Mouse (Mus musculus) small intestine, adult 2 months (tissue): ENCODE measurements at regions not wholly inside any gene's neighbourhood (a gene's known extent, or its start where the extent isn't known, plus 50 kb on each side); places are given as distances from the start of the nearest gene placed in this dataset.

Experiments
- CTCF ChIP-seq: fragments of 200-500 bp; IDR thresholded peaks from 2 replicates; pipeline ENCODE4 v1.5.1; 2012; ENCODE audit warnings: low read depth, mild to moderate bottlenecking, control low read depth, inconsistent platforms, low read length, moderate library complexity, mixed read lengths; ENCODE audit not compliant: insufficient replicate concordance, insufficient read length; ENCODE audit errors: extremely low read depth
- POLR2A ChIP-seq: fragments of 200-500 bp; IDR thresholded peaks from 2 replicates; pipeline ENCODE4 v1.6.1; 2012; ENCODE audit warnings: low read depth, mild to moderate bottlenecking, control low read depth, inconsistent platforms, low read length, moderate library complexity

- no peak for TF ChIP-seq CTCF
- no peak for TF ChIP-seq POLR2A
Measured at GRCm38 (mm10) chrX:142585281-142585680, 95.9 kb upstream of the Tmem164 start.
